Mouse (Mus musculus) thymus, adult 2 months (tissue): ENCODE data around the gene Zfx.

ENCODE experiments used
- CTCF ChIP-seq: fragments of 200-500 bp; IDR thresholded peaks from 2 replicates; pipeline ENCODE4 v1.5.1; 2012; ENCODE audit warnings: mild to moderate bottlenecking, control low read depth, low read length, moderate library complexity, borderline replicate concordance; ENCODE audit not compliant: control insufficient read depth, poor library complexity, insufficient read depth; ENCODE audit errors: extremely low read depth
- POLR2A ChIP-seq: fragments of 200-500 bp; IDR thresholded peaks from 2 replicates; pipeline ENCODE4 v1.6.1; 2012; ENCODE audit warnings: mild to moderate bottlenecking, low read length, control low read depth, moderate library complexity; ENCODE audit not compliant: control insufficient read depth, poor library complexity, insufficient read depth; ENCODE audit errors: extremely low read depth

DNA sequence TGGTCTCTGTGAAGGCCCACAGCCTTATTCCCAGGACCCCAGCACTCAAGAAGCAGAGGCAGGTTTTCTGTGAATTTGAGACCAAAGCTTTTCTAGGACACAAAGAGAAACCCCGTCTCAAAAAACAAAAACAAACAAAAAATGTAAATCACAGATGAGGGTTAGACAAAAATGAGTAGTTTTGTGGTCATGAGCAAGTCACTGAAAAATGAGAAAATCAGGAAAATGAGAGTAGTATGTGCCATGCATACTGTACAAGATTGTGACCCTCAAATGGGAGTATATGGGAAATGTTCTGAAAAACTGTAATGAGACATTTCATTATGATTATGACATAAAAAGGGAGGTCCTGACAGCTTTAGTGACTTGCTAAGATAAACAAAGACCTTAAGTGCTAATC lies 22.9 kb downstream of the Zfx start:
- TF ChIP-seq CTCF, result no peak
- TF ChIP-seq POLR2A, result no peak
